In genomic region chr4:136546279-136547045, GRCm38 (mm10) we compare ENCODE assay signal across 27 mouse cellular contexts. TPM values are rescaled to one million over a fixed set of nuclear protein-coding genes. Genes with fewer than 3 reads are reported as not detected.
DNase-seq lines count a peak whose midpoint lies in the region; ATAC-seq and TF ChIP-seq lines count a peak whose summit lies in the region.
"Had no signal": no experiment of that assay in that cellular context is flagged by ENCODE, and none has a peak within 500 bp of the region (broad histone marks: within the 10 kb centered on the region; RNA-seq: fewer than 3 reads in every experiment).

No protein-coding gene starts in this region.

- no peak overlapping the region for H3K9ac ChIP-seq in hindbrain, postnatal 0 days (replicated peaks; ENCODE audit: low read length)
- H3K9ac ChIP-seq in hindbrain, embryonic 11.5 days (ENCODE audit: low read depth, low read length): no peak overlapping the region
- no peak overlapping the region for H3K9ac ChIP-seq in CH12.LX (ENCODE audit: insufficient read depth, low read depth)
- no peak overlapping the region for H3K9ac ChIP-seq in intestine, embryonic 16.5 days (ENCODE audit: low read depth, low read length)
- H3K9ac ChIP-seq: embryonic facial prominence, embryonic 15.5 days; heart, embryonic 15.5 days; hindbrain, embryonic 12.5 days had no signal

- dilution Hi-C loops in CH12.LX (cut with MboI; ENCODE audit: extremely low pct_ligation_motif_present, extremely low pct_unique_long_range_greater_than_20kb, low sequenced_read_pairs): no loop called here

- no peak for TF ChIP-seq EP300 in CH12.LX (IDR thresholded peaks at IDR 0.05; ENCODE audit: low read length)

- ATAC-seq in hindbrain, postnatal 0 days: no peak
- ATAC-seq in hindbrain, embryonic 11.5 days (ENCODE audit: low FRiP score): no peak
- ATAC-seq in intestine, embryonic 16.5 days: peak; percentile 71
- ATAC-seq: forebrain, embryonic 16.5 days; hindbrain, embryonic 16.5 days; Patski had no signal

- H3K27me3 ChIP-seq in hindbrain, postnatal 0 days (ENCODE audit: insufficient read depth, low read length): no peaks in the 10 kb centered on the region
- H3K27me3 ChIP-seq in hindbrain, embryonic 11.5 days (ENCODE audit: control insufficient read depth, insufficient read depth, low read length): no peaks in the 10 kb centered on the region
- no peaks in the 10 kb centered on the region for H3K27me3 ChIP-seq in CH12.LX (replicated peaks)
- H3K27me3 ChIP-seq in intestine, embryonic 16.5 days (replicated peaks; ENCODE audit: control insufficient read depth, insufficient read depth, low read length): no peaks in the 10 kb centered on the region
- H3K27me3 ChIP-seq: embryonic facial prominence, embryonic 15.5 days; heart, embryonic 15.5 days; hindbrain, embryonic 12.5 days; Patski had no signal

- in situ Hi-C loops in CH12.LX (cut with MboI; ENCODE audit: low pct_ligation_motif_present, low pct_unique_long_range_greater_than_20kb, low sequenced_read_pairs): no loop called here

- TF ChIP-seq RAD21 in CH12.LX (IDR thresholded peaks at IDR 0.05; ENCODE audit: low read depth, low read length): no peak

- DNase-seq in hindbrain, postnatal 0 days (ENCODE audit: low spot score): no peak
- DNase-seq in hindbrain, embryonic 11.5 days (ENCODE audit: low spot score): no peak
- peak; percentile 10 for DNase-seq in A20 (ENCODE audit: low read depth, low spot score)
- DNase-seq in CH12.LX (ENCODE audit: extremely low read depth): no peak
- DNase-seq in right cerebral cortex, postnatal 36 days (ENCODE audit: low spot score in 2 of 2): no peak
- DNase-seq in kidney, postnatal 14 days: no peak
- DNase-seq: adrenal gland, adult 2 months; adrenal gland, postnatal 25 days; cerebellum, adult 11 months; cerebellum, adult 8-10 months; cerebellum, postnatal 14 days; embryo, embryonic 11 days; gastrocnemius, adult 2 months; gastrocnemius, postnatal 36 days; heart, adult 18-20 months; heart, postnatal 14 days; kidney, adult 8-10 months had no signal

- TF ChIP-seq CTCF in hindbrain, postnatal 0 days (IDR thresholded peaks at IDR 0.05; ENCODE audit: low read depth): no peak
- no peak for TF ChIP-seq CTCF in CH12.LX (conservative IDR thresholded peaks at IDR 0.05 in 1 of 2, IDR thresholded peaks at IDR 0.05 in 1 of 2; ENCODE audit: low read depth in 2 of 2, low read length in 2 of 2)

- H3K79me2 ChIP-seq in CH12.LX (replicated peaks; ENCODE audit: control insufficient read depth, extremely low read depth, insufficient read depth, poor library complexity, severe bottlenecking): no peaks in the 10 kb centered on the region

- H3K36me3 ChIP-seq in hindbrain, postnatal 0 days (ENCODE audit: insufficient read depth, low read length): peaks cover 42% of the 10 kb centered on the region
- H3K36me3 ChIP-seq in hindbrain, embryonic 11.5 days (ENCODE audit: control insufficient read depth, insufficient read depth, low read length): peaks cover 17% of the 10 kb centered on the region
- peaks cover 45 to 85% of the 10 kb centered on the region in 2 experiments for H3K36me3 ChIP-seq in CH12.LX (replicated peaks in 1 of 2; ENCODE audit: control insufficient read depth in 1 of 2, insufficient read depth in 1 of 2, low read length in 1 of 2)
- peaks cover 18% of the 10 kb centered on the region for H3K36me3 ChIP-seq in intestine, embryonic 16.5 days (ENCODE audit: control insufficient read depth, insufficient read depth, low read length)

- 0 out of 2 replicates have a peak overlapping the region, but pooled peaks have one; percentile 11 for H3K27ac ChIP-seq in hindbrain, postnatal 0 days
- no peak overlapping the region for H3K27ac ChIP-seq in hindbrain, embryonic 11.5 days (ENCODE audit: low read depth, low read length)
- H3K27ac ChIP-seq in CH12.LX (ENCODE audit: insufficient read depth, low read depth): no peak overlapping the region
- no peak overlapping the region for H3K27ac ChIP-seq in intestine, embryonic 16.5 days (ENCODE audit: low read length)
- H3K27ac ChIP-seq: embryonic facial prominence, embryonic 15.5 days; forebrain, embryonic 10.5 days; gastrocnemius, adult 2 months; hindbrain, embryonic 12.5 days had no signal

- no peak overlapping the region for H3K4me3 ChIP-seq in hindbrain, postnatal 0 days (ENCODE audit: low read length)
- H3K4me3 ChIP-seq in hindbrain, embryonic 11.5 days (ENCODE audit: low read depth, low read length): no peak overlapping the region
- no peak overlapping the region for H3K4me3 ChIP-seq in CH12.LX (replicated peaks in 1 of 3; ENCODE audit: low read depth in 2 of 3, low read length in 2 of 3, poor library complexity in 1 of 3)
- no peak overlapping the region for H3K4me3 ChIP-seq in intestine, embryonic 16.5 days (ENCODE audit: low read length)
- H3K4me3 ChIP-seq: embryonic facial prominence, embryonic 15.5 days; erythroblast, embryonic 14.5 days; forebrain, embryonic 10.5 days; gastrocnemius, adult 2 months; heart, embryonic 15.5 days; hindbrain, embryonic 12.5 days had no signal

- no peak overlapping the region for H3K4me2 ChIP-seq in hindbrain, postnatal 0 days (ENCODE audit: low read depth, low read length)
- H3K4me2 ChIP-seq in hindbrain, embryonic 11.5 days (replicated peaks; ENCODE audit: low read depth, low read length): no peak overlapping the region
- no peak overlapping the region for H3K4me2 ChIP-seq in CH12.LX (ENCODE audit: insufficient read depth, low read depth, poor library complexity, severe bottlenecking)
- H3K4me2 ChIP-seq in intestine, embryonic 16.5 days (ENCODE audit: low read depth, low read length): no peak overlapping the region
- H3K4me2 ChIP-seq: embryonic facial prominence, embryonic 15.5 days; heart, embryonic 11.5 days; heart, embryonic 15.5 days; hindbrain, embryonic 12.5 days had no signal

- 62% methylated on average over 3 of the region's 3 CpGs for WGBS in hindbrain, postnatal 0 days
- WGBS in hindbrain, embryonic 11.5 days: 86% methylated on average over 3 of the region's 3 CpGs
- 48% methylated on average over 3 of the region's 3 CpGs for WGBS in intestine, embryonic 16.5 days

- TF ChIP-seq POLR2A in CH12.LX (IDR thresholded peaks at IDR 0.05; ENCODE audit: low read depth, low read length): no peak

- peaks cover 8% of the 10 kb centered on the region; the same call in 1 of the 2 replicates for H3K4me1 ChIP-seq in hindbrain, postnatal 0 days (ENCODE audit: insufficient read depth, low read length)
- H3K4me1 ChIP-seq in hindbrain, embryonic 11.5 days (replicated peaks; ENCODE audit: control insufficient read depth, insufficient read depth, low read length): no peaks in the 10 kb centered on the region
- H3K4me1 ChIP-seq in CH12.LX (ENCODE audit: control insufficient read depth in 1 of 2, insufficient read depth in 2 of 2): peaks cover 0 to 4% of the 10 kb centered on the region in 2 experiments; a peak in 1 of 4 replicates
- H3K4me1 ChIP-seq in intestine, embryonic 16.5 days (ENCODE audit: control insufficient read depth, insufficient read depth, low read length): peaks cover 4% of the 10 kb centered on the region; the same call in 1 of the 2 replicates
- H3K4me1 ChIP-seq: embryonic facial prominence, embryonic 15.5 days had no signal

- H3K9me3 ChIP-seq in hindbrain, postnatal 0 days (ENCODE audit: low read length): no peaks in the 10 kb centered on the region
- no peaks in the 10 kb centered on the region for H3K9me3 ChIP-seq in hindbrain, embryonic 11.5 days (ENCODE audit: control insufficient read depth, low read length)
- H3K9me3 ChIP-seq in CH12.LX (replicated peaks; ENCODE audit: low read length): no peaks in the 10 kb centered on the region
- H3K9me3 ChIP-seq in intestine, embryonic 16.5 days (ENCODE audit: control insufficient read depth, low read length): no peaks in the 10 kb centered on the region
- H3K9me3 ChIP-seq: embryonic facial prominence, embryonic 15.5 days; forebrain, embryonic 10.5 days; heart, embryonic 15.5 days; hindbrain, embryonic 12.5 days had no signal

TF ChIP-seq in CH12.LX, 34 proteins besides CTCF, POLR2A, EP300 and RAD21:
- TF ChIP-seq MAFK (IDR thresholded peaks at IDR 0.05; ENCODE audit: insufficient replicate concordance, low read length) (no peak), POLR2AphosphoS2 (IDR thresholded peaks at IDR 0.05; ENCODE audit: low read depth, low read length) (0 out of 2 replicates have a peak, but pooled peaks have one; percentile 23)

RNA-seq across cellular contexts. Expression of gene Kdm1a, which starts 56.1 kb away (rescaled TPM):
- total RNA-seq in hindbrain, postnatal 0 days (2014; rRNA removed): 121 and 123 TPM in 2 replicates
- 41.2 and 44.8 TPM in 2 replicates for polyA plus RNA-seq in hindbrain, postnatal 0 days (2015; fragmentation: Nextera tagmentation; extraction: Ambion mirVana)
- polyA plus RNA-seq in hindbrain, embryonic 11.5 days (2014; fragmentation: Nextera tagmentation; extraction: Ambion mirVana): 91.7 and 102 TPM in 2 replicates
- total RNA-seq in CH12.LX (2012; rRNA removed) (49.6 and 51.3 TPM in 2 replicates), CH12.LX (2014; rRNA removed) (85.1 and 88.2 TPM in 2 replicates)
- polyA plus RNA-seq in CH12.LX (2012; ENCODE audit: insufficient read length, low read depth): 69.4 and 71.7 TPM in 2 replicates
- 14.0 and 14.3 TPM in 2 replicates for polyA plus RNA-seq in intestine, embryonic 16.5 days (2015; fragmentation: Nextera tagmentation; extraction: Ambion mirVana)
